Mouse (Mus musculus) testis, adult 2 months (tissue): ENCODE data around the gene Sidt1.

Source experiments
- CTCF ChIP-seq: fragments of 200-500 bp; IDR thresholded peaks from 2 replicates; pipeline ENCODE4 v1.5.1; 2012; ENCODE audit warnings: low read depth, mild to moderate bottlenecking, inconsistent platforms, low read length, moderate library complexity; ENCODE audit not compliant: control insufficient read depth, insufficient read depth, insufficient replicate concordance
- POLR2A ChIP-seq: fragments of 200-500 bp; IDR thresholded peaks from 2 replicates; pipeline ENCODE4 v1.6.1; 2012; ENCODE audit warnings: low read depth, mild to moderate bottlenecking, inconsistent platforms, low read length, moderate library complexity; ENCODE audit not compliant: control insufficient read depth

- TF ChIP-seq POLR2A (no peak), CTCF (no peak)
Observed at GRCm38 (mm10) chr16:44249985-44250384, 83.0 kb downstream of the Sidt1 start.
